Mouse (Mus musculus): Measurements from ENCODE around the gene Olfr693. TPM values are rescaled to one million over a fixed set of nuclear protein-coding genes. Genes with fewer than 3 reads are reported as not detected.

The Olfr693 gene
- polyA plus RNA-seq, 1 experiment from 2014 or later: not detected

GRCm38 (mm10) chr7:106651555-106652343 is 28.6 kb downstream of the Olfr693 start:
- H3K36me3 ChIP-seq (ENCODE audit: control insufficient read depth, insufficient read depth, low read length): no peaks in the 10 kb centered on the region
- no peaks in the 10 kb centered on the region for H3K9me3 ChIP-seq (replicated peaks; ENCODE audit: control insufficient read depth, low read length, poor library complexity, severe bottlenecking)
- no peak for ATAC-seq
- no peak overlapping the region for H3K9ac ChIP-seq (ENCODE audit: low read depth, low read length)
- H3K4me1 ChIP-seq (ENCODE audit: control insufficient read depth, insufficient read depth, low read length): no peaks in the 10 kb centered on the region
- no peak overlapping the region for H3K27ac ChIP-seq (ENCODE audit: low read length)
- no peak overlapping the region for H3K4me2 ChIP-seq (ENCODE audit: low read length)
- H3K27me3 ChIP-seq (ENCODE audit: control insufficient read depth, insufficient read depth, low read depth, low read length): no peaks in the 10 kb centered on the region
- H3K4me3 ChIP-seq (ENCODE audit: low read depth, low read length): no peak overlapping the region

- Histone ChIP-seq H3K9ac (ENCODE audit: low read depth, low read length) (no peak overlapping the region), H3K27ac (ENCODE audit: low read length) (no peak overlapping the region), H3K4me3 (ENCODE audit: low read depth, low read length) (no peak overlapping the region), H3K4me2 (ENCODE audit: low read length) (no peak overlapping the region), H3K27me3 (ENCODE audit: control insufficient read depth, insufficient read depth, low read depth, low read length) (no peaks in the 10 kb centered on the region), H3K9me3 (replicated peaks; ENCODE audit: control insufficient read depth, low read length, poor library complexity, severe bottlenecking) (no peaks in the 10 kb centered on the region), H3K4me1 (ENCODE audit: control insufficient read depth, insufficient read depth, low read length) (no peaks in the 10 kb centered on the region), H3K36me3 (ENCODE audit: control insufficient read depth, insufficient read depth, low read length) (no peaks in the 10 kb centered on the region)
- 80% methylated on average over 1 of the region's 1 CpGs for WGBS
- ATAC-seq: no peak
Observed at GRCm38 (mm10) chr7:106649774-106650173, 30.6 kb downstream of the Olfr693 start.

- Histone ChIP-seq H3K4me2 (ENCODE audit: low read length) (no peak overlapping the region), H3K9ac (ENCODE audit: low read depth, low read length) (no peak overlapping the region), H3K27me3 (ENCODE audit: control insufficient read depth, insufficient read depth, low read depth, low read length) (no peaks in the 10 kb centered on the region), H3K27ac (ENCODE audit: low read length) (no peak overlapping the region), H3K9me3 (replicated peaks; ENCODE audit: control insufficient read depth, low read length, poor library complexity, severe bottlenecking) (no peaks in the 10 kb centered on the region), H3K4me3 (ENCODE audit: low read depth, low read length) (no peak overlapping the region), H3K36me3 (ENCODE audit: control insufficient read depth, insufficient read depth, low read length) (no peaks in the 10 kb centered on the region), H3K4me1 (ENCODE audit: control insufficient read depth, insufficient read depth, low read length) (no peaks in the 10 kb centered on the region)
- ATAC-seq: no peak
- WGBS: 64% methylated on average over 1 of the region's 1 CpGs
Observed at GRCm38 (mm10) chr7:106645261-106645660, 35.1 kb downstream of the Olfr693 start.

DNA sequence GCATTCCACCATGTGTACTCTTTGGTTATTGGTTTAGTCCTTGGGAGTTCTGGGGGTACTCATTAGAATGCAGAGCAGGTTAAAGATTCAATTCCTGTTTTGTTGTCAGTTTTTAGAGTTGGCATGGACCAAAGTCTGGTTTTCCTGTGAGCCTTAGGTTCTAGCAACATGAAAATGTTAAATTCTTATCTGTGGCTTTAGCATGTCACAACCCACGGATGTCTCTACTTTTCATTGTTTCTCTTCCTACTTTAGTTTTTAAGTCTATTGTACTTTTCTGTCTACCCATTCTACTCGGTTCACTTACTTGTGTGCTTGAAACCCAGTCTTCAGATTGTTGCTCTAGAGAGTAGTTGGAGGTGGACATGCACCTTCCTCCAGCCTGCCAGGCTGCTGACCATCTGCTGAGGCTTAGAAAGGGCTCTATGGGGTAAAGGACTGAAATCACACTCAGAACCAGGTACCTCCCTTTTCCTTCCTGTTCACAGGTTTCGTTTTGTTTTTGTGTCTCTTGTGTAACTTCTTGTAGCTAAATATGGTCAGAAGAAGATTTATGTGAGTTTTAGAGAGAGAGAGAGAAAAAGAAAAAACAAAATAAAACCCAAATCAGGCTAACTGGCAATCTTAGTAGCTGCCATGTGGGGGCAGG is 36.0 kb downstream of the Olfr693 start:
- ATAC-seq: no peak
- Histone ChIP-seq H3K4me2 (ENCODE audit: low read length) (no peak overlapping the region), H3K9me3 (replicated peaks; ENCODE audit: control insufficient read depth, low read length, poor library complexity, severe bottlenecking) (no peaks in the 10 kb centered on the region), H3K27me3 (ENCODE audit: control insufficient read depth, insufficient read depth, low read depth, low read length) (no peaks in the 10 kb centered on the region), H3K4me3 (ENCODE audit: low read depth, low read length) (no peak overlapping the region), H3K9ac (ENCODE audit: low read depth, low read length) (no peak overlapping the region), H3K36me3 (ENCODE audit: control insufficient read depth, insufficient read depth, low read length) (no peaks in the 10 kb centered on the region), H3K4me1 (ENCODE audit: control insufficient read depth, insufficient read depth, low read length) (no peaks in the 10 kb centered on the region), H3K27ac (ENCODE audit: low read length) (no peak overlapping the region)
- WGBS: 72% methylated on average over 3 of the region's 3 CpGs

DNA sequence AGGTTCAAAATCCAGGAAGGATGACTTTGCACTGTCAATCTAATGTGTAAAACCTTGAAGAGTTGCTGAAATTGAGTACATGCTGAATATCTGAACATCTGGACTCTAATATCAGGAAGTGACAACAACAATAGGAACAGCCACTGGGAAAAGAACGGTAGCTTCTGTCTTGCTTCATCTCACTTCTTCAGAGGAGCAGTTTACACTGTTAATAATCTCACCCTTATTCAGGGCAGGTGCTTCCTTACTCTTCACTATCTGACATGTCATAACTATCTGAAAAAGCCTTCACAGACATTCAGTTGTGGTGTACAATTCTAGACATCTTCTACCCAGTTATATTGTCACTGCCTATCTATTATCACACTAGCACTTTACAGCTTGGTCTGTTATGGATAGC is 39.5 kb downstream of the Olfr693 start:
- no peaks in the 10 kb centered on the region for H3K4me1 ChIP-seq (ENCODE audit: control insufficient read depth, insufficient read depth, low read length)
- no peaks in the 10 kb centered on the region for H3K9me3 ChIP-seq (replicated peaks; ENCODE audit: control insufficient read depth, low read length, poor library complexity, severe bottlenecking)
- no peak overlapping the region for H3K4me2 ChIP-seq (ENCODE audit: low read length)
- no peaks in the 10 kb centered on the region for H3K36me3 ChIP-seq (ENCODE audit: control insufficient read depth, insufficient read depth, low read length)
- H3K27me3 ChIP-seq (ENCODE audit: control insufficient read depth, insufficient read depth, low read depth, low read length): no peaks in the 10 kb centered on the region
- 77% methylated on average over 1 of the region's 1 CpGs for WGBS
- ATAC-seq: no peak
- H3K9ac ChIP-seq (ENCODE audit: low read depth, low read length): no peak overlapping the region
- no peak overlapping the region for H3K4me3 ChIP-seq (ENCODE audit: low read depth, low read length)
- H3K27ac ChIP-seq (ENCODE audit: low read length): no peak overlapping the region

DNA sequence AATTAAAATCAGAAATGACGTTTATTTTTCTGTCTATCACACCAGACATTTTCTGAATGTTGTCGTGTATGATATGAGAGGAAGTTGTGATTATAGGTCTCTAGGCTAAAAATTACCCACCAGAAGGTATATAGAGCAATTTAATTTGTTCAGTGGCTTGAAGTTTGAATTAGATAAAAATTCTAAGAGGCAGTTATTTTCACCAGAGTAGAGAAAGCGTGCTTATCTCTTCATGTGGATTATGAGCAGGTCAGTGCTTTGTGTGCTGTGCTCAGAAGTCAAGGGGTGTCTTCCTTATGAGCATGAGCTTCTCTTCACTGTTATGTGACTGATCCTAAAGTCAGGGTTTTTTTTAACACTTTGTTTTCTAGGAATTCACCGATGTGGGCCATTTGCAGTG is 44.8 kb downstream of the Olfr693 start:
- Histone ChIP-seq H3K27me3 (ENCODE audit: control insufficient read depth, insufficient read depth, low read depth, low read length) (no peaks in the 10 kb centered on the region), H3K4me3 (ENCODE audit: low read depth, low read length) (no peak overlapping the region), H3K4me1 (ENCODE audit: control insufficient read depth, insufficient read depth, low read length) (no peaks in the 10 kb centered on the region), H3K36me3 (ENCODE audit: control insufficient read depth, insufficient read depth, low read length) (no peaks in the 10 kb centered on the region), H3K27ac (ENCODE audit: low read length) (no peak overlapping the region), H3K9ac (ENCODE audit: low read depth, low read length) (no peak overlapping the region), H3K9me3 (replicated peaks; ENCODE audit: control insufficient read depth, low read length, poor library complexity, severe bottlenecking) (no peaks in the 10 kb centered on the region), H3K4me2 (ENCODE audit: low read length) (no peak overlapping the region)
- no peak for ATAC-seq
- WGBS: 82% methylated on average over 4 of the region's 4 CpGs

Other genes with a start within 250 kb of the Olfr693 start
- not detected in 2 replicates for gene Olfr694, start 11.2 kb upstream of the Olfr693 start, polyA plus RNA-seq (2015; fragmentation: Nextera tagmentation; extraction: Ambion mirVana)
- gene Olfr695, start 35.8 kb upstream of the Olfr693 start, polyA plus RNA-seq (2015; fragmentation: Nextera tagmentation; extraction: Ambion mirVana): not detected in 2 replicates
- gene Olfr697, start 61.9 kb upstream of the Olfr693 start, polyA plus RNA-seq (2015; fragmentation: Nextera tagmentation; extraction: Ambion mirVana): not detected in 2 replicates
- gene Olfr698, start 74.8 kb upstream of the Olfr693 start, polyA plus RNA-seq (2015; fragmentation: Nextera tagmentation; extraction: Ambion mirVana): not detected in 2 replicates
- gene Olfr699, start 112.6 kb upstream of the Olfr693 start, polyA plus RNA-seq (2015; fragmentation: Nextera tagmentation; extraction: Ambion mirVana): not detected in 2 replicates
- gene Olfr700, start 128.2 kb upstream of the Olfr693 start, polyA plus RNA-seq (2015; fragmentation: Nextera tagmentation; extraction: Ambion mirVana): not detected in 2 replicates
- gene Olfr701, start 133.5 kb upstream of the Olfr693 start, polyA plus RNA-seq (2015; fragmentation: Nextera tagmentation; extraction: Ambion mirVana): not detected in 2 replicates
- gene Olfr702, start 153.3 kb upstream of the Olfr693 start, polyA plus RNA-seq (2015; fragmentation: Nextera tagmentation; extraction: Ambion mirVana): not detected in 2 replicates
- not detected in 2 replicates for gene Olfr703, start 162.8 kb upstream of the Olfr693 start, polyA plus RNA-seq (2015; fragmentation: Nextera tagmentation; extraction: Ambion mirVana)
- gene Olfr704, start 182.6 kb upstream of the Olfr693 start, polyA plus RNA-seq (2015; fragmentation: Nextera tagmentation; extraction: Ambion mirVana): not detected in 2 replicates
- gene Olfr705, start 196.3 kb upstream of the Olfr693 start, polyA plus RNA-seq (2015; fragmentation: Nextera tagmentation; extraction: Ambion mirVana): not detected in 2 replicates
- gene Olfr706, start 207.6 kb upstream of the Olfr693 start, polyA plus RNA-seq (2015; fragmentation: Nextera tagmentation; extraction: Ambion mirVana): not detected in 2 replicates
- not detected in 2 replicates for gene Olfr707, start 220.7 kb upstream of the Olfr693 start, polyA plus RNA-seq (2015; fragmentation: Nextera tagmentation; extraction: Ambion mirVana)
- not detected in 2 replicates for gene Olfr1532-ps1, start 227.4 kb upstream of the Olfr693 start, polyA plus RNA-seq (2015; fragmentation: Nextera tagmentation; extraction: Ambion mirVana)

Data from midbrain, embryonic 16.5 days (tissue).